Mouse (Mus musculus) monocyte, adult 5-6 weeks (primary cell): ENCODE data around the gene Kcnk13. TPM values are rescaled to one million over a fixed set of nuclear protein-coding genes. Genes with fewer than 3 reads are reported as not detected.

ENCODE experiments used
- ATAC-seq: fragments of 153-309, 156-312 bp; replicated peaks from 2 replicates; pipeline ENCODE4 v1.8.0; 2017; ENCODE audit warnings: mild to moderate bottlenecking; ENCODE audit not compliant: low TSS enrichment, insufficient number of reproducible peaks, severe bottlenecking, poor library complexity, low FRiP score
- total RNA-seq: library from RNA; stranded (forward); fragments of 200-1000, 200-491, 200-594 nt; gene quantifications from 3 replicates; pipeline ENCODE4 v1.2.3, GENCODE M21; 2017

Kcnk13 gene
- total RNA-seq, 1 experiment from 2014 or later = 0.29 TPM

- no peak for ATAC-seq
These were observed 98.3 kb downstream of the Kcnk13 start for GRCm38 (mm10) chr12:100062584-100062983.

- ATAC-seq = no peak
These were observed 100.8 kb downstream of the Kcnk13 start for GRCm38 (mm10) chr12:100065109-100065508.

DNA sequence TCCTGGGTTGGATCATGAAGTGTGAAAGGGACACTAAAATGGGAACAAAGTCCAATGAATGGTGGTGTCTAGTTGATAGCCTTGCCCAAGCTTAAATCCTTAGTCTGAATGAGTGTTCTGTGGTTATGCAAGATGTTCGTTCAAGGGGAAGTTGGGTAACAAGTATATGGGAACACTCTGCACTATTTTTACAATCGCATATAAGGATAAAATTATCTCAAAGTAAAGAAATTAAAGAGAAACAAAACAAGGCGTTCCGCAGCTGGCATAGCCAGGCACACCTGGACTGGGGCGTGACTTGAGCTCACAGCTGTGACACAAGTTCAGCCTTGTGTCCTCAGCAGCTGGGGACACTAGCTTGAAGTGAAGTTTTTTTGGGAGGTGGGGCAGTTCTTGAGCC, 103.2 kb downstream of the Kcnk13 start:
- peak; percentile 85 for ATAC-seq

GRCm38 (mm10) chr12:100073201-100073672, 108.9 kb downstream of the Kcnk13 start:
- ATAC-seq = no peak

GRCm38 (mm10) chr12:100075715-100076114, 111.4 kb downstream of the Kcnk13 start:
- ATAC-seq = no peak

- no peak for ATAC-seq
These were observed 115.5 kb downstream of the Kcnk13 start for GRCm38 (mm10) chr12:100079636-100080286.

DNA sequence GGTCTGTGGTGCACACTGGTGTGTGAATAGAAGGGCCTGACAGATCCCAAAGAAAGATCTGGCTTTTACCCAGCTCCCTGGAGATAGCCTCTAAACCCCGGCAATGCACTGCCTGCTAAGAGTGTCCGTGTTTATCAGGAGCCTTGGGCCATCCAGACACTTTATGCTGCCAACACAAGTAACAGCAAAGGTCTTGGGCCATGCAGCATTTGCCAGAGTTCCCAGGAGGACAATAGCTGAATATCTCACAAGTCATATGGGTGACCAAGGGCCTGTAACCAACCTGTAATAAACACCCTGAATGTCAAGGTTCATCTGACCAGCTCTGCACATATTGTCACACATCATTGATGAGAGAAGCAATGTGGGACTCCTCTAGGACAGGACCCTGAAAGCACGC, 123.7 kb downstream of the Kcnk13 start:
- ATAC-seq = no peak

DNA sequence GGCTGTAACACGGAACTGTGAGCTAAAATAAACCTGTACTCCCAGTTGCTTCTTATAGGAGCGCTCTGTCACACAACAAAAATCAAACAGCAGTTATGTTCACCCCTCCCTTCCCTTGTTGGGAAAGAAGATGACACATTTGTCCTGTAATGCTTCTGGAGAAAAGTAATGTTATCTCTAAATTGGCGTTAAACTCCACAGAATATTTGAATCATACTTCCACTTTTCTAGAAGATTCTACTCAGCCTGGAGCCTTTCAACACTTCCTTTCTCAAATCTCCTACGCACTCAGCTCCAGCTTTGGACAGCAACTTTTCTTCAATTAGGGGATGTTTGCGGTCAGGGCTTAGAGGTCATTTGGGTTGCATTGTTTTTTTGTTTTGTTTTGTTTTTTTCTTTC, 125.0 kb downstream of the Kcnk13 start:
- ATAC-seq = peak; percentile 66

GRCm38 (mm10) chr12:100090750-100091149, 126.5 kb downstream of the Kcnk13 start:
- ATAC-seq = no peak

DNA sequence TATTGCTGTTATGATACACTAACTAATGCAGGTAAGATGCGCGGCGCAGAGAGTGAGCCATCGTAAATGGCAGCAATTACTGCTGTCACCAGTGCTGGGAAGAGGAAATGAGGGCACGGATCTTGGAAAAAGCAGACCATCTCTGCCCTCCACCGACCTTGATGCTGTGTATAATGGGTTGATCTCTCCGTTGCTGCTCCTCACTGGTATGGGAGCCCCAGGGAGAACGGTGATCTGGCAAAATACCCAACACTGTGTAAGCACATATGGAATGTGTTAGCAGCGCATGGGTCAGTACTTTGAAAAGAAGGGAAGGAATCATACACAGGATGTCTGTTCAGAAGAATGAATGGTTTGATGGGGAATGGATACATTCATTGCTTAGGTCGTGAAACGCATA, 128.7 kb downstream of the Kcnk13 start:
- no peak for ATAC-seq

GRCm38 (mm10) chr12:100099971-100100706, 135.8 kb downstream of the Kcnk13 start:
- ATAC-seq = no peak

GRCm38 (mm10) chr12:100100707-100101030, 136.4 kb downstream of the Kcnk13 start:
- no peak for ATAC-seq

GRCm38 (mm10) chr12:100101651-100102050, 137.4 kb downstream of the Kcnk13 start:
- no peak for ATAC-seq

DNA sequence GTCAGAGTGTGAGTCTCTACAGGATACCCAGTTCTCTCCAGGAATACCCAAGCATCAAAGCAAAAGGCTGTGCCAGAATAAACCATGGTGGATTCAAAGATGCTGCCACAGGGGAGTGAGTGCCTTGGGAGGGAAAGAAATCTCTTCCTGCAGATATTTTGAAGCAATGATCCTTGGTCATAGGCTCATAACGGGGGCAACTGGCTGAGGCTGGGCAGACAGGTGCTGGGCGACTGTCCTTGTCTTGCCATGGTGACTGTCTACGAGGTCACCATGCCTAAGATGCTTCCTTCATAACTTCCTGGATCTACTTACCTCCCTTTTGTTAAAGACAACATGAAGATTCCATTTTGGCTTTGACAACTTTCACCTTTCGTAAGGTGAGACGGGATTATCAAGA, 140.2 kb downstream of the Kcnk13 start:
- ATAC-seq = no peak

GRCm38 (mm10) chr12:100106275-100106895, 142.1 kb downstream of the Kcnk13 start:
- peak; percentile 51; the same call in 1 of the 2 replicates for ATAC-seq

DNA sequence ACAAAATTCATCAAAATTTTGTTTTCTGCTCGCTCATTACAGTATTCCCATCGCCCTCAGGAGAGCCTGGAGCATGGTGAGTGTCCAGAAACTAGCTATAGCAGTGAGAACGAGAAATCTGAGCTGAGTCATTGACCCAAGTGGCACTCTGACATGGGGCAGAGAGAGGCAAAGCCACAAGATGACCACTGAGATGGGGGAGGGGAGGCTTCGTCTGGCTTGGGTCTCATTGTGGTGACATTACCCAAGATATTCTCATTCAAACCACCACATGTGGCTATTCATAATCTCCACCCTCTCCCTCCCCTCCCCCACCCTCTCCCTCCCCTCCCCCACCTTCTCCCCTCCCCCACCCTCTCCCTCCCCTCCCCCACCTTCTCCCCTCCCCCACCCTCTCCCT, 143.1 kb downstream of the Kcnk13 start:
- no peak for ATAC-seq

GRCm38 (mm10) chr12:100109986-100110696, 145.8 kb downstream of the Kcnk13 start, which contains the start of gene Psmc1:
Psmc1 (plus strand) TSS chr12:100110154.
- ATAC-seq = peak; percentile 72
